Mouse (Mus musculus) CH12.LX (cell line): ENCODE data around the gene Tssk4.

Experiments
- CTCF ChIP-seq, 2 experiments: IDR thresholded peaks in 1 of 2; conservative IDR thresholded peaks in 1 of 2; 2 replicates each; pipeline ENCODE4 v1.5.1; 2011 to 2012; ENCODE audit warnings: low read depth in 2 of 2, low read length in 2 of 2, improper control_type of control experiment in 1 of 2, inconsistent platforms in 1 of 2, mild to moderate bottlenecking in 1 of 2, moderate library complexity in 1 of 2
- EP300 ChIP-seq: IDR thresholded peaks from 2 replicates; pipeline ENCODE4 v1.6.1; 2011; ENCODE audit warnings: low read length, improper control_type of control experiment
- SIN3A ChIP-seq: IDR thresholded peaks from 2 replicates; pipeline ENCODE4 v1.6.1; 2012; ENCODE audit warnings: low read length, improper control_type of control experiment, inconsistent platforms
- USF1 ChIP-seq: IDR thresholded peaks from 2 replicates; pipeline ENCODE4 v1.6.1; 2014; ENCODE audit warnings: low read depth, mild to moderate bottlenecking, inconsistent platforms, low read length, improper control_type of control experiment

GRCm38 (mm10) chr14:55644261-55644888 lies 5.6 kb upstream of the Tssk4 start:
- no peak for TF ChIP-seq USF1
- no peak for TF ChIP-seq SIN3A
- no peak for TF ChIP-seq CTCF (conservative IDR thresholded peaks at IDR 0.05 in 1 of 2, IDR thresholded peaks at IDR 0.05 in 1 of 2; ENCODE audit: low read depth in 2 of 2, low read length in 2 of 2)
- no peak for TF ChIP-seq EP300
